Mouse (Mus musculus) thymus, adult 2 months (tissue): ENCODE results near the gene Ankrd13c.

Source experiments
- CTCF ChIP-seq: fragments of 200-500 bp; IDR thresholded peaks from 2 replicates; pipeline ENCODE4 v1.5.1; 2012; ENCODE audit warnings: mild to moderate bottlenecking, control low read depth, low read length, moderate library complexity, borderline replicate concordance; ENCODE audit not compliant: control insufficient read depth, poor library complexity, insufficient read depth; ENCODE audit errors: extremely low read depth
- POLR2A ChIP-seq: fragments of 200-500 bp; IDR thresholded peaks from 2 replicates; pipeline ENCODE4 v1.6.1; 2012; ENCODE audit warnings: mild to moderate bottlenecking, low read length, control low read depth, moderate library complexity; ENCODE audit not compliant: control insufficient read depth, poor library complexity, insufficient read depth; ENCODE audit errors: extremely low read depth

GRCm38 (mm10) chr3:157946843-157947358 is at the start of gene Ankrd13c:
- peak; percentile 13; the same call in 1 of the 2 replicates for TF ChIP-seq CTCF
- peak; percentile 50 for TF ChIP-seq POLR2A
